Mouse (Mus musculus) stomach, embryonic 16.5 days (tissue): ENCODE measurements at regions not wholly inside any gene's neighbourhood (a gene's known extent, or its start where the extent isn't known, plus 50 kb on each side); places are given as distances from the start of the nearest gene placed in this dataset.
A peak's percentile ranks its signal among the peaks of the same experiment; 100 is the strongest.
"Not testable (repeated sequence)": the region's sequence is repeated elsewhere in the genome, so short reads cannot be mapped to it uniquely, and the experiment has no call there.

ENCODE experiments used
- ATAC-seq: fragments of 200-750 bp; cut with Nextera tagmentation; 2 replicates; pipeline ENCODE4 v1.8.0; 2017; ENCODE audit warnings: moderate number of reproducible peaks, moderate TSS enrichment; ENCODE audit not compliant: insufficient read depth, low FRiP score
- H3K27ac ChIP-seq: fragments of 300-500 bp; sonication (generic); 2 replicates; pipeline ENCODE4 v1.5.1; 2014; ENCODE audit warnings: low read length
- H3K27me3 ChIP-seq: fragments of 300-500 bp; sonication (generic); 2 replicates; pipeline ENCODE4 v1.6.1; 2014; ENCODE audit warnings: low read length, control low read depth, mixed read lengths; ENCODE audit not compliant: control insufficient read depth, insufficient read depth
- H3K36me3 ChIP-seq: fragments of 300-500 bp; sonication (generic); 2 replicates; pipeline ENCODE4 v1.6.1; 2014; ENCODE audit warnings: low read length; ENCODE audit not compliant: control insufficient read depth, insufficient read depth
- H3K4me1 ChIP-seq: fragments of 300-500 bp; sonication (generic); 2 replicates; pipeline ENCODE4 v1.6.1; 2014; ENCODE audit warnings: low read length, control low read depth, mixed read lengths; ENCODE audit not compliant: control insufficient read depth, insufficient read depth
- H3K4me2 ChIP-seq: fragments of 300-500 bp; sonication (generic); 2 replicates; pipeline ENCODE4 v1.6.1; 2014; ENCODE audit warnings: low read depth, low read length, mixed read lengths
- H3K4me3 ChIP-seq: fragments of 300-500 bp; sonication (generic); replicated peaks from 2 replicates; pipeline ENCODE4 v1.5.1; 2014; ENCODE audit warnings: mild to moderate bottlenecking, low read length
- H3K9ac ChIP-seq: fragments of 300-500 bp; sonication (generic); 2 replicates; pipeline ENCODE4 v1.6.1; 2014; ENCODE audit warnings: low read length
- H3K9me3 ChIP-seq: fragments of 300-500 bp; sonication (generic); replicated peaks from 2 replicates; pipeline ENCODE4 v1.6.1; 2016; ENCODE audit warnings: low read length, control low read depth; ENCODE audit not compliant: control insufficient read depth
- WGBS: fragments of 180-500 bp; shearing (Covaris S2); extraction: QIAGEN DNeasy Blood & Tissue Kit; methylation state at CpG from one replicate; pipeline ENCODE4 v1.1.7; 2014; 5-methylcytosine and 5-hydroxymethylcytosine counted together

GRCm38 (mm10) chr14:87809664-87810063 is 393.2 kb downstream of the Tdrd3 start:
- WGBS: 92% methylated on average over 15 of the region's 15 CpGs
- not testable (repeated sequence) for ATAC-seq

GRCm38 (mm10) chr14:87844120-87844519 is 427.7 kb downstream of the Tdrd3 start:
- WGBS: 80% methylated on average over 2 of the region's 2 CpGs
- H3K4me2 ChIP-seq: no peak overlapping the region
- H3K4me1 ChIP-seq: no peaks in the 10 kb centered on the region
- no peaks in the 10 kb centered on the region for H3K27me3 ChIP-seq
- H3K9me3 ChIP-seq: no peaks in the 10 kb centered on the region
- no peak for ATAC-seq
- H3K27ac ChIP-seq: no peak overlapping the region
- no peaks in the 10 kb centered on the region for H3K36me3 ChIP-seq
- no peak overlapping the region for H3K4me3 ChIP-seq
- no peak overlapping the region for H3K9ac ChIP-seq

More at GRCm38 (mm10) chr14:87809664-87810063, 393.2 kb downstream of the Tdrd3 start:
- not testable (repeated sequence) for H3K36me3 ChIP-seq, H3K27ac ChIP-seq, H3K4me3 ChIP-seq, H3K4me2 ChIP-seq, H3K9me3 ChIP-seq, H3K9ac ChIP-seq, H3K27me3 ChIP-seq, H3K4me1 ChIP-seq

- H3K4me3 ChIP-seq: no peak overlapping the region
- H3K4me1 ChIP-seq: no peaks in the 10 kb centered on the region
- WGBS: 78% methylated on average over 3 of the region's 3 CpGs
- no peaks in the 10 kb centered on the region for H3K27me3 ChIP-seq
- no peak overlapping the region for H3K4me2 ChIP-seq
- H3K9me3 ChIP-seq: no peaks in the 10 kb centered on the region
- H3K9ac ChIP-seq: no peak overlapping the region
- no peak for ATAC-seq
- no peak overlapping the region for H3K27ac ChIP-seq
- no peaks in the 10 kb centered on the region for H3K36me3 ChIP-seq
These were observed 445.0 kb downstream of the Tdrd3 start for GRCm38 (mm10) chr14:87861486-87861885.

- no peaks in the 10 kb centered on the region for H3K36me3 ChIP-seq
- H3K4me2 ChIP-seq: no peak overlapping the region
- no peaks in the 10 kb centered on the region for H3K9me3 ChIP-seq
- H3K4me1 ChIP-seq: no peaks in the 10 kb centered on the region
- no peak overlapping the region for H3K9ac ChIP-seq
- 0 out of 2 replicates have a peak, but pooled peaks have one; percentile 13 for ATAC-seq
- H3K4me3 ChIP-seq: no peak overlapping the region
- no peak overlapping the region for H3K27ac ChIP-seq
- H3K27me3 ChIP-seq: no peaks in the 10 kb centered on the region
- 85% methylated on average over 9 of the region's 9 CpGs for WGBS
These were observed 448.2 kb downstream of the Tdrd3 start for GRCm38 (mm10) chr14:87864388-87865215.

- Histone ChIP-seq H3K27ac (no peak overlapping the region), H3K4me1 (no peaks in the 10 kb centered on the region), H3K4me3 (no peak overlapping the region), H3K27me3 (no peaks in the 10 kb centered on the region), H3K9ac (no peak overlapping the region), H3K36me3 (no peaks in the 10 kb centered on the region), H3K9me3 (no peaks in the 10 kb centered on the region), H3K4me2 (no peak overlapping the region)
- WGBS: 62% methylated on average over 14 of the region's 14 CpGs
- no peak for ATAC-seq
These were observed 449.1 kb downstream of the Tdrd3 start for GRCm38 (mm10) chr14:87865216-87866202.

GRCm38 (mm10) chr14:87901784-87902183 is 485.3 kb downstream of the Tdrd3 start:
- H3K4me3 ChIP-seq: no peak overlapping the region
- no peak overlapping the region for H3K9ac ChIP-seq
- no peaks in the 10 kb centered on the region for H3K36me3 ChIP-seq
- H3K27ac ChIP-seq: no peak overlapping the region
- WGBS: 76% methylated on average over 3 of the region's 3 CpGs
- no peak overlapping the region for H3K4me2 ChIP-seq
- H3K9me3 ChIP-seq: no peaks in the 10 kb centered on the region
- no peaks in the 10 kb centered on the region for H3K4me1 ChIP-seq
- no peak for ATAC-seq
- no peaks in the 10 kb centered on the region for H3K27me3 ChIP-seq

GRCm38 (mm10) chr14:87902416-87902815 is 486.0 kb downstream of the Tdrd3 start:
- H3K36me3 ChIP-seq: no peaks in the 10 kb centered on the region
- no peak overlapping the region for H3K4me3 ChIP-seq
- no peaks in the 10 kb centered on the region for H3K27me3 ChIP-seq
- 71% methylated on average over 7 of the region's 7 CpGs for WGBS
- H3K4me2 ChIP-seq: no peak overlapping the region
- ATAC-seq: no peak
- H3K27ac ChIP-seq: no peak overlapping the region
- no peaks in the 10 kb centered on the region for H3K9me3 ChIP-seq
- no peak overlapping the region for H3K9ac ChIP-seq
- no peaks in the 10 kb centered on the region for H3K4me1 ChIP-seq
